Mouse (Mus musculus) CD4-positive helper T cell, adult 2 months (primary cell): Measurements from ENCODE around the gene Adamts17.

Experiments
- DNase-seq: peaks from one replicate; pipeline ENCODE4 v3.0.0-alpha.2; 2012; ENCODE audit warnings: low read depth, missing footprints, low spot score

The Adamts17 gene

DNA sequence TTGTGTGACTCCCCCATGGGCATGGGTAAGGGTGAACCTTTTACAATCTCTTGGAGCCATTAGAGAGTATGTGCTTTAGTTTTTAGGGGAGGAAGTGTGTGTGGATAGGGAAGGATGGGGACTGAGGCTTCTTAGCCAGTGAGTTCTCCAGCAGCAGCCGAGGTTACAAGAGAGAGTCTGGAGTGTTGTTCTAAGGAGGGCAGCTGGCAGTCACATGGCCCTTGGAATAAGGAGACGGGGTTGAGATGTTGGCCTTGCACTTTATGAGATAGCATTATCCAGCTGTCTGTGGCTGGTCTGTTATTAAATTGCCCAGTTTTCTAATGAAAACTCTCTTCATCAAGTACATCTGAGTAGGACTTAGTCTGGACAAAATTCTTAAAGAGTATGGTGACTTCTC, 4.3 kb downstream of the Adamts17 start:
- no peak for DNase-seq

DNA sequence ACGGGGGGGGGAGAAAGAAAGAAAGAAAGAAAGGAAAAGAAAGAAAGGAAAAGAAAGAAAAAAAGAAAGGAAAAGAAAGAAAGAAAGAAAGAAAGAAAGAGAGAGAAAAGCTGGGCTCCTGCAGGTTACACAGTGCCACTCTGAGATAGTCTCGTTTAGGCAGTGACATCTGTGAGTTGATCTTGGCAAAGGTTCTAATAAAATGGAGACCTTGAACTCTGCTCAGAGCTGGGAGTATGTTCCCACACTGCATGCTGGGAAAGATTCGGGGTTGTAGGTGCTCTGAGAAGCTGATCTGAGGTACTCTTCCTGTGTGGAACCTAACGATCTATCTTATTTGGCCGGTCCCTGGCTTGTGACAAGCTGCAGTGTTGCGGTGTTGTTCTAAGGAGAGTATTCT, 7.0 kb downstream of the Adamts17 start:
- DNase-seq, result no peak

DNA sequence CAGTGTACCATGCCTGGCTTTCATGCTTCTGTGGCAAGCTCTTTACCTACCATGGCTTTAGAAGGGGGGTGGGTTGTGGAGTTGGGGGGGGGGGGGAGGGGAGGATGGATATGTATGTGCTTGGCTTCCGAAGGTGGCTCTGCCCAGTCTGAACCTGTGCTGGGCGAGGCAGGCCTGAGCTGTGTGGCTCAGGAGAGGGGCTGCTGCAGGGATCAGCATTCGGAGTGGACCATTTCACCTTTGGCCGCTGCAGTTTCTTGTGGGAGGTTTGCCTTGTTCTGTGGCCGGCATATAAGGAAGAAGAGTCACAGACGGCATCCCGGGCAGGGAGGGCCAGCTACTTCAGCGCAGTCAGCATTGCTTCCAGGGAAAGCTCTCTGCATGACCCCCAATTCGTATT, 7.8 kb downstream of the Adamts17 start:
- DNase-seq, result no peak

DNA sequence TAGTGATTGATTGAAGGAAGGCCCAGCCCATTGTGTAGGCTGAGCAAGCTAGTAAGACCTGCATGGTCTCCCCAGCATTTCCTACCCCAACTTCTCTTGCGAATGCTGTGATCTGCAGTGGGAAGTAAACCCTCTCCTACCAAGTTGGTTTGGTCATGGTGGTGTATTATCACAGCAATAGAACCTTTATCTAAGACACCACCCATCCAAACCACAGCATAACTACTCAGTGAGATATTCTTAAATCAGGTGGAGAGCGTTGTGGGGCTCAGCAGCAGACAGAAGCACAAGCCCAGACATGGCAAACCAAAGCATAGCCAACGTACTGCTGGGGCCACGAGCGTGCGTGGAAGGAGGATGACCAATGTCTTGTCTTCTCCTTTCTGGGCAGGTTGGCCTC, 9.8 kb downstream of the Adamts17 start:
- DNase-seq, result no peak

DNA sequence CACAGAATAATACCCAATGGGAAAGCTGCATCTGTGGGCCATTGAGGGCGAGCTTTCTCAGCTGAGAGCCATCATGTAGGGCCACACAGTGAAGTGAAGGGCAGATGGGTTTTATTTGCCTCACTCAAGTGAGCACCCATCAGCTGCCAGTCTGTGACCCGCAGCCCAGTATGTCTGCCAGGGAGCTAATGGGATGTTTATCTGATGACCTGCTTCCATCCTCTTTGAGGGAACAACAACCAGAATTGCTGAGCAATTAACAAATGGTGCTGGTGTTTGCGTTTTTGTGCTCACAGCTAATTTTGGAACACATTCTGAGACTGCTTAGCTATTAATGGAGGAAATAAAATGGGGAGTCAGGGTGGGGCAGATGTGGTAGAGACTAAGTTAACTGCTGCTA, 12.6 kb downstream of the Adamts17 start:
- no peak for DNase-seq

DNA sequence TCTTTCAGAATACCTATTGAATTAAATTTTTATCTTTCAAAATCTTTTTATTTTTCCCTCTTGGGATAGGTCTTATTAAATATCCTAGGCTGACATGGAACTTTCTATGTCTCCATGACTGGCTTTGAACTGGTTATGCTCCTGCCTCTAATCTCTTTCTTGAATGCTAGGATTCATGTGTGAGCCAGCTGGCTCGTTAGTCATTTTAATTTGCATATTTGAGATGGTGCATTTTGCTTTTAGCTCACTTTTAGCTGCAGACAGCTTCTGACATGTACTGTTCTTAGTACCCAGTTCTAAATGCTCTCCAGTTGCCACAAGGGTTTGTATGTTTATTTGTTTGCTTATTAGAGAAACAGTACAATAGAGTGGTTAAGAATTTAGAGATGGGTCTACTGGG, 18.1 kb downstream of the Adamts17 start:
- no peak for DNase-seq

DNA sequence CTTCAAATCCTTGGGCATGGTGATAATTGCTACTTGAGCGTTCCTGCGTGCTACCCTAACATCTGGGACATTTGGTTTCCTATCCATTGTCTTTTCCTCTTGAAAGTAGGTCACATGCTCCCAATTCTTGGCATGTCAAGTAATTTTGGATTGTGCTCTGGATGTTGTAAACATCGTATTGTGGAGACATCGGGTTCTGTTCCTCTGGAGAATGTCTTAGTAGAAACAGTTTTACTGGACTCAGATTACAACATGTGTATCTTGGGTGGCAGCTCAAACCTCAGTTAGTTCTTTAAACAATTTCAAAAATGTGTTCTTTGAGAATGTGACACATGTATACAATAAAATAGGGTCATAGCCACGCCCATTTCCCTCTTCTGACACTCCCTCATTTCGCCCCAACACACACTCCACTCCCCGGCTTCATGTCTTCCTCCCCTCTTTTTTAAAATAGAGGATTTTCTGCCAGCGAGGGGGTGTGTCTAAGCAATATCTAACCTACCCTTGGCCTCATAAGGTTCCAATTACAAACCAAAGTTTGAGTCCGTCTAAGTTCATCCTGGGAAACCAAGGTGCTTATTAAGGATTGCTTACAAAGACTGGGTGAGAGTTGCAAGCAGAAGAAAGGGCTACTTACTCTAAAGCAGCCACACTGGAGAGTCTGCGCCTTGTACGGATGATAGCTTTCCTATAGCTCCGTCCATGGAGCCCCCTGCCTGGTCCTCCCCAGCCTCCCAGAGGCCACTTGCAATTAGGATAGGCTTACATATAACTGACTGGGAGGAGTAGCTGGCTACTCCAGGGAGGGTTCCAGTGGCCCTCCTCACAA, 18.9 kb downstream of the Adamts17 start:
- no peak for DNase-seq

DNA sequence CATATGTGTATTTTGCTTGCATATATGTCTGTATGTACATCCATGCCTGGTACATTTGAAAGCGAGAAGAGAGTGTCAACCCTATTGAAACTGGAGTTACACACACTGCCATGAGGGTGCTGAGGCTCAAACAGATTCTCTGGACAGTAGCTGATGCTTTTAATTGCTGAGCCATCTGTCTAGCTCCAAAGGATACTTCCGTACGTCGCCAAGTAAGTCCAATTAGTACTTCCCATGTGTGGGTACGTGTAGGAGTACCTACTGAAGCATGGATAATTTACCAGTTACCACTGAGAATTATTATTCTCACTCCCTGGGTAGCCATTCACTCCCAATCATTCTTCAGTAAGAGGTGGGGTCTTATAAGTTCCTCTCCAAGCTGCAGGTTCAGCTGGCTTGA, 19.7 kb downstream of the Adamts17 start:
- DNase-seq, result no peak

DNA sequence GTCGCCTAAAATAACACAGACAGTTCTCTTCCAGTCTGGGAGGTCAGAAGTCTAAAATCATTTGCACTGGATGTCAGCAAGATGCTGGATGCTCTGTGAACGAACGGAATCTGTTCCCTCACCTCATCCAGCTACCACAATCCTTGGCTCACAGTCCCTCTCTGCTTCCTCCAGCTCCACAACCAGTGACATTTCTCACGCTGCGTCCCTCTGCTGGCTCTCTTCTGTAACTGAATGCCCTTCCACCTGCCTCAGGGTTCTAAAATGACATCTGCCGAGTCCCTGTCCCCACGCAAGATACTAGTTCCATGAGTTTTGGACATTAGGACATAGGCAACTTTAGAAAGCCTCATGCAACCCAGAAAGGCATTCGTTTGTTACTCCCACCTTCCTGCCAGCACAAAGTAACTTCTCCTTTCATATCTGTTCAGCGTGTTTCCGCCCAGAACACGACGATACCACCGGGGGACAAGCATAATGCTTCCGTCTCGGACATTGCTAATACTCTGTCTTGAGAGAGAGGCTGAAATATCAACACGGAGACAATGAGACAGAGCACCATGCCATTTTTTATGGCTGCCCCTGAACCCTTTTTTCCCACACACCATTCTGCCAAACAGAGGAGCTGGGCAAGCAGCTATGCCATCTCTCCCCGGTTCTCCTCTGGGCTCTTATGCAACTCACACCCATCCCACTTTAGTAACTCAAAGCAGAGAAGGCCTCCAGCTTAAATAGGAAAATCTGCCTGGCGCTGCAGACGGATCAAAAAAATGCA, 27.6 kb downstream of the Adamts17 start:
- DNase-seq, result no peak

DNA sequence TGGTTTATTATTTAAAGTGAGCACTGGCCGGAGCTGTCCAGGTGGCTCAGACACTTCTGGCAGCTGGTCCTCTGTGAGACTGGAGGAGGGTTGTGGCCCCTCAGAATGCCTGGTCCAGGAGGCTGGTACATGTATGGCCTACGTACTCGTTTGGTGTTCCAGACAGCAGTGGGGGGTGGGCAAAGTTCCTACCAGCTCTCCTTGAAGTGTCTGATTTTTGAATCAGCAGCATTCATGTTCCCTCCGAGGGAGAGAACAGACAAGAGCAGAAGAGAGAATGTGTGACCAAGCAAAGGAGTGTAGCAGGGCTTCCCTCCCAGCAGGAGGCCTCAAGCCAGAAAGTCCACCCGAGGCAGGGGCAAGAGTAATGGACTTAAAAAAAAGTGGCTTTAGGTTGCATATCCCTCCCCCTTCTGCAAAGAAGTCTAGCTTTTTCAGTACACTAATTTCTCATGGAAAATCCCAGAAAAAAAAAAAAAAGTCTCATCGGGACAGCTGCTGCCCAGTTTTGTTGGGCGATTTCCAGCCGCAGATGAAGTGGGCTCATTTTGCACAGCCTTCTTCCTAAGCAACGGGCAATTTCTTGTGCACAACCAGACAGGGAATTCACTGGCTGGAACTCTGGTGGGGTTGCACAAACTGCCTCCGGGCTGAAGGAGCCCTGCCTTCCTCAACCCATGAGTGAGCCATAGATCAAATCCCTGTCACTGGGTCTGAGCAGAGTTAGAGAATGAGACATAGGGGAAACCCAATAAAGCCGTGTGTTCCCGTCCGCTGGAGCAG, 28.4 kb downstream of the Adamts17 start:
- DNase-seq, result no peak

DNA sequence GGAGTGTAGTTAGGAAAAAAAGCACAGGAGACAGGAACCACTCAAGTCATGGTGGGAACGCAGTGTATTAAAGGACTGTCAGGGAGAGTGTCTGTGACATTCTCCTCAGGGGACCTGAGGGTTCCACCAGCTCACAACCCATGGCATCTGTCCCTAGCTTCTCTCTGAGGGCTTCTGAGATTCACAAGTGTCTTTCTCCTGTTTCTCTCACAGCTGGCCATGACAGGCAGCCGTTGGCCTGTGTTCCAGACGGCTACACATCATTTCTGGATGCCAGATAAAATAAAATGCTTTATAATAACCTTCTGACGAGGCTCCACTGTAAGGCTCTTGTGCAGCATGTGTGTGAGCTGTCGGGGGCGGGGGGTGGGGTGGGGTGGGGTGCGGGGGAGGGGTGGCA, 32.0 kb downstream of the Adamts17 start:
- no peak for DNase-seq

DNA sequence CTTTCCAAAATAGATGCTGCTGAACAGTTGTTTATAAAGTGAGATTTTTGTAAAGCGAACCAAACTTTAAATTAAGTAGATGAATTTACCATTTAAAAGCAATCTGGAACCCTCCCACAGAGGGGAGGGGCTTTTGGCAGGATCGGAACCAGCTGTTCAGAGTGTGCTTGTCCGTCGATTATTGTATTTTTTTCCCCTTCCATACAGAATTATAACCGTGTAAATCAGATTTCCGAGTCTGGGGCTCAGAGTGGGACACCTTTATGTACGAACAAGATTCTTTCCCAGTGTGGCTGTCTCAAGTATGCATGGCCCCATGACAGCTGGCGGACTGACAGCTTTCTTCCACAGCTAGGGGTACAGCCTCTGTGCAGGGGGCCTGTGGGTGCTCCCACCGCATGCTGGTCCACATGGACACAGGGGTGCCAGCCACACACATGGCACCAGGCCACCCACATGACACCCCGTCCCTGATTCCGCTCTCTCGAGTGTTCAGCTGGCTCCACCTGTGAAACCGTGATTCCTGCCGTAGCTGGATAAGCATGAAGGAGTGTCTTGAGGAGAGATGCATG, 32.5 kb downstream of the Adamts17 start:
- no peak for DNase-seq

DNA sequence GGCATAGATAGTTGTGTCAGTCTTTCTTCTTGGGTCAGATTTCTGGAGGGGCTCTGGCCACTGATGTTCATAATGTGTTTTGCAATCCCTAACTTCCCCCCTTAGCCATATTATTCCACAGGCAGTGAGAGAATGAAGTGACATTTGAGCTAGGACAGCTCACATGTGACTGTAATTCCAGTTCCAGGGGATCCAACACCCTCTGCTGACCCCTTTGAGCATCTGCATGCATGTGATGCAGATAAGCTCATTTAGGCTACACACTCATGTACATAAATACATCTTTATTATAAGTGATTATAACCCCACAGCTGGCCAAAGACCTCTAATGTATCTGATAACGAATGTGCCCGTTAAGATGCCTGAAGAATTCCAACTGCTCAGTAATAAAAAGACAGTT, 33.7 kb downstream of the Adamts17 start:
- DNase-seq, result no peak

DNA sequence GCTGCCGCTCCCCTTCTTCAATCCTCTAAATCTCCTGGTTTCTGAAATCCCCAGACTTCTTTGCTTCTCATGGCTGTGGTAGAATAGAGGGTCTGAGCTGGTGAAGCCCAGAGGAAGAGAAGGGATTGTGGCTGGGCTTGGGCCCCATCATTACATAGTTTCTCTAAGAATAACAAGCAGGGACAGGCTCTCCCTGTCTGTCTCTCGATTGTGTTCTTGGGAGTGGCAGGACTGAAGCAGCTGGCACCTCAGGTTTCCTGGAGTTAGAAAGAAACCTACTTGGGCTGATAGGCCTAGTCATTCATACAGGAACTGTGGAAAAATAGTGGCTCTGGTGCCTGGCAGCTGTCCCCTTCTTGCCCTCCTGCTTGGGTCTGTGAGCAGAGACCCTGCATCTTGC, 51.9 kb downstream of the Adamts17 start:
- no peak for DNase-seq

DNA sequence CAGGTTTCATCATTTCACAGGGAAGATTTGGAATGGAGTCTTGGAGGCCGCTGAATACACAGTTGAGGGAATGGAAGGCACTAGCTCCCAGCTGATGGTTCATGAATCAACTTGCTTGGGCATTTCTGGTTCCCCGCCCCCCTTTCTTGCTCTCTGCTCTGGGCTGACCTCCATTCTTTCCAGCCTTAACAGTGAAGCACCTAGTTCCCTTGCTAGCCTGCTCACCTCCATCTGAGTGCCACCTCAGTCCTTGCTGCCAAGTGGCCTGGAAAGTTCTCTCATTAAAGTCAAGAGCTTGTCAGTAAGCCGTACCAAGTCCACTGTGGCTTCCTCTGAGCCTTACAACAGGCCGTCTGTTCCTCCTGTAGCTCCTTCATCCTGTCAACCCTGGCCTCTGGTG, 52.6 kb downstream of the Adamts17 start:
- no peak for DNase-seq

DNA sequence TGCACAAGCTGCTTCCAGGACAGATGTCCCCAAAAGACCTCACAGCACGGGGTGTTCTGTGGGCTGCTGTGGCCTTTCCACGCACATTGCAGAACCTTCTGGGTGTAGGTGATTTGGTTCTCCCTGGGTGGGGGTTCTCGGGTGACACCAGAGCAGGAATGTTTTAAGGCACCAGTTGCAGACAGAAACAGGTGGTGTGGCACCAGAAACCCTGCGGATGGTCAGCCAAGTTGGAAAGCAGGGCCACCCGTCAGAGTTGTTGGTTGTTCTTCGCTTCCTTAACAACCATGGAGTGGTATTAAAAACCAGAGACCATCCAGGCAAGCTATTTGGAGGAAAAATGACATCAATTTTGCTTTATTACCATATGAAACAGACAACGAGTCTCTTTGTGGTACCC, 62.8 kb downstream of the Adamts17 start:
- no peak for DNase-seq

DNA sequence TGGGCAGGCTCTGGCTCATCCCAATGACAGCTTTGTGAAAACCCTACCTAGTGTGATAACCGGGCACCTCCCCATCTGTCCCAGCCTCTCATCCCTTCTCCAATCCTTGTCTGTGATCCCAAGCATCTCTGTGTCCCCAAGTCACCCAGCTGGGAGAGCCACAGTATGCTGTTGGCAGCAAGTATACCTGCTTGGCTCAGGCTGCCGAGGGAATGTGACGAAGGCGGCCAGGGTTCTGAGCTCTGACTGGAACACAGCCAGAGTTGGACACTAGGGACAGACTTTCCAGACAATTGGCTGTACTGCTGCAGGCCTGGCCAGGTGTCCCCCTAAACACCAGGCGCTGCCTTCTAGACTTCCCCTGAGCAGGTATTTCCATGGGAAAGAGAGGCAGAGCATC, 63.5 kb downstream of the Adamts17 start:
- DNase-seq, result no peak

DNA sequence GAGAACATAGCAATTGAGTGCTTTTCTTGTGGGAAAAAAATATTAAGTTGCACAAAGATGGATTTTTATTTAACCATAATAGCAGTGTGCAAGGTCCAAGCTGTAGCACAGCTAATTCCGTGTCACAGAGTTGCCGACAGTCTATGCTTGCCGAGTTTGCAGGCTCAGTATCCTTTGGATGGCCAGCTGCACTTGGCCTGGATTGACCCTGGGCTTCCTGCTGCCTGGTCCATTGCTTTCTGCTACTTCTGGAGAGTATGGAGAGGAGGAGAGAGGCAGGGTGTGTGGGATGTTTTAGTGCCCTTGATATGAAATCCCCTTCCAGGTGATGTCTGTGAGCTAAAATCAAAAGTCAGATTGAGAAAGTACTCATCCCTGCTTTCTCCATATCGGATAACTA, 66.4 kb downstream of the Adamts17 start:
- DNase-seq, result no peak

DNA sequence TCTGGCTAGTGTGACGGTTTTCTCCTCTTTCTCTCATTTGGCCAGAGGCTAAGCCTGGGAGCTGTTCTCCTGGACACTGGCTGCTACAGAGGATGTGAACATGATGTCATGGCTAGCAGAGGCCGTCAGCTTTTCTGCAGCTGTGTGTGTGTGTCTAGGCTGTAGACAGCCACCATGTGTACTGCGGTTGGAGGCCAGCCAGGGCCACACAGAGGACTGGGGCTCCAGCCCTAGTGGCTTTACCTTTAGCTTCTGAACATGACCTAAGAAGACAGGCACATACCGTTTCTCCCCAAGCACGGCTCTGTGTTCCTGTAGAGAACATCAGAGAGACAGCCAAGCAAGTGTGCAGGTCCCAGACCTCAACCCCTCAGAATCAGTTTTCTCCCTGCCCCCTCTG, 73.3 kb downstream of the Adamts17 start:
- DNase-seq, result no peak

DNA sequence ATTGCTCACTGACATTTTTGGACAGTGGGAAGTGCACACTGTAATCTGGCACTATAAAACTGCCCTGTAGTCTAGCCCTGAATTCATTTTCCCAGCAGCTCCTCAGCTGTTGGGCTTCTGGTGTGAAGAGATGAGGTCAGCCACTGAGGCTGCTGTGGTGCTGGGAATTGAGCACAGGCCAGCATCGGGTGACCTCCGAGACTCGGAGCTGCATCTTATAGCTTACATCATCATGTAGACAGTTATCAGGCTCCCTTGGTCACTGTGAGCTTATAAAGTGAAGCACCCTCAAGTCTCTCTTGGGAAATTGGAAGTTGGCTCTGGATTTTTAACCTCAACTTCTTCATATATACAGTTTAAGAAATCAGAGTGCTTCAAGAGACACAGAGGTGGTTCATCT, 84.1 kb downstream of the Adamts17 start:
- no peak for DNase-seq

DNA sequence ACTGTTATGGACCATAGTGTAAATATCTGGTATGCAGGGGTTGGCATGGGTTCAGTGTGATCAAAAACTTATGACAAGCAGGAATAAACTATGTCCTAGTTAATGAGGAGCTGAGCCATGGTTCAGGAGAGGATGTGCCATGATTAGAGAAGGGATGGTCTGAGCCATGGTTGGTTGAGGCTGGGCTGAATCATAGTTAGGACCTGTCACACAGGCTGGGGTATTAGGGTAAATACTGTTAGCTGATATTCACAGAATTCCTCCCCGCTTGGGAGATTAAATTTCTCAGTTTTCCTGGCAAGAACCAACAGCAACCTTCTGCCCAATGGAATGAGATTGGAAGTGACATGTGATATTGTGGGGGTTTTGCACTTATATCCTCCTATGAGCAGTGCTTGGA, 84.6 kb downstream of the Adamts17 start:
- DNase-seq, result no peak

DNA sequence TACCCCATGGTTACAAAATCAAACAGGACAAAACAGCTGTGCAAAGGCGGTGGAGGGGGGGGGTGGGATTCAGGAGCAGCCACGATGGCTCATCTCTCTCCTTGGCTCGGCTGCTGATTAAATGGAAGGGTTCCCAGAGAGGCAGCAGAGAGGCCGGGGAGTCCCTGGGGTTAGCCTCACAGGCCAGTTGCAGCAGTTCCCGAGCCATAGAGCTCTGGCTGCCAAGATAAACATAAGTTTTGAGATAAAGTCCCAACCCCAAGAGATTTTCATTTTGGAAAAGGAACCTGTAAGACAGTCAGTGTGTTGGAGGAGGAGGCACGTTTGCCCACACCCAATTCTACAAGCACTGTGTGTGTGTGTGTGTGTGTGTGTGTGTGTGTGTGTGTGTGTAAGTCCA, 89.7 kb downstream of the Adamts17 start:
- no peak for DNase-seq
